Mouse (Mus musculus) heart, embryonic 11.5 days (tissue): Measurements from ENCODE around the gene Tomm20. TPM values are rescaled to one million over a fixed set of nuclear protein-coding genes. Genes with fewer than 3 reads are reported as not detected.

ENCODE experiments used
- ATAC-seq: fragments of 200-750 bp; cut with Nextera tagmentation; replicated peaks from 2 replicates; pipeline ENCODE4 v1.8.0; 2017; ENCODE audit warnings: moderate library complexity; ENCODE audit not compliant: insufficient number of reproducible peaks, low FRiP score, low TSS enrichment
- H3K27ac ChIP-seq: fragments of 300-500 bp; sonication (generic); 2 replicates; pipeline ENCODE4 v1.5.1; 2014; ENCODE audit warnings: mild to moderate bottlenecking, low read depth, low read length
- H3K27me3 ChIP-seq: fragments of 300-500 bp; sonication (generic); 2 replicates; pipeline ENCODE4 v1.6.1; 2014; ENCODE audit warnings: mild to moderate bottlenecking, low read length, mixed read lengths; ENCODE audit not compliant: control insufficient read depth, insufficient read depth
- H3K36me3 ChIP-seq: fragments of 300-500 bp; sonication (generic); 2 replicates; pipeline ENCODE4 v1.6.1; 2014; ENCODE audit warnings: mild to moderate bottlenecking, low read length, moderate library complexity, mixed read lengths; ENCODE audit not compliant: control insufficient read depth, insufficient read depth
- H3K4me1 ChIP-seq: fragments of 300-500 bp; sonication (generic); 2 replicates; pipeline ENCODE4 v1.6.1; 2014; ENCODE audit warnings: low read length; ENCODE audit not compliant: control insufficient read depth, insufficient read depth
- H3K4me2 ChIP-seq: fragments of 300-500 bp; sonication (generic); 2 replicates; pipeline ENCODE4 v1.6.1; 2014; ENCODE audit warnings: mild to moderate bottlenecking, moderate library complexity
- H3K4me3 ChIP-seq: fragments of 300-500 bp; sonication (generic); 2 replicates; pipeline ENCODE4 v1.5.1; 2014; ENCODE audit warnings: low read depth, low read length
- H3K9ac ChIP-seq: fragments of 300-500 bp; sonication (generic); 2 replicates; pipeline ENCODE4 v1.6.1; 2014; ENCODE audit warnings: mild to moderate bottlenecking, low read depth, low read length, moderate library complexity
- H3K9me3 ChIP-seq: fragments of 300-500 bp; sonication (generic); replicated peaks from 2 replicates; pipeline ENCODE4 v1.6.1; 2016; ENCODE audit warnings: low read length; ENCODE audit not compliant: control insufficient read depth
- WGBS: fragments of 180-500 bp; shearing (Covaris S2); extraction: QIAGEN DNeasy Blood & Tissue Kit; methylation state at CpG from one replicate; pipeline ENCODE4 v1.1.7; 2014; ENCODE audit not compliant: insufficient replicate concordance; 5-methylcytosine and 5-hydroxymethylcytosine counted together
- polyA plus RNA-seq: library from polyadenylated mRNA; unstranded; fragments of >200 nt; fragmentation: Nextera tagmentation; extraction: Ambion mirVana; gene quantifications from 2 replicates; pipeline ENCODE4 v1.2.1, GENCODE M21; 2014

Tomm20 gene
- polyA plus RNA-seq, 1 experiment from 2014 or later, result 237 TPM

- H3K27me3 ChIP-seq, result peaks cover 3% of the 10 kb centered on the region; the same call in 1 of the 2 replicates
- no peak overlapping the region for H3K27ac ChIP-seq
- H3K9me3 ChIP-seq, result no peaks in the 10 kb centered on the region
- no peak overlapping the region for H3K4me3 ChIP-seq
- ATAC-seq, result no peak
- H3K4me2 ChIP-seq, result no peak overlapping the region
- H3K4me1 ChIP-seq, result no peaks in the 10 kb centered on the region
- H3K9ac ChIP-seq, result no peak overlapping the region
- 78% methylated on average over 10 of the region's 10 CpGs for WGBS
- H3K36me3 ChIP-seq, result no peaks in the 10 kb centered on the region
These were observed 32.4 kb upstream of the Tomm20 start for GRCm38 (mm10) chr8:126978028-126978427.

DNA sequence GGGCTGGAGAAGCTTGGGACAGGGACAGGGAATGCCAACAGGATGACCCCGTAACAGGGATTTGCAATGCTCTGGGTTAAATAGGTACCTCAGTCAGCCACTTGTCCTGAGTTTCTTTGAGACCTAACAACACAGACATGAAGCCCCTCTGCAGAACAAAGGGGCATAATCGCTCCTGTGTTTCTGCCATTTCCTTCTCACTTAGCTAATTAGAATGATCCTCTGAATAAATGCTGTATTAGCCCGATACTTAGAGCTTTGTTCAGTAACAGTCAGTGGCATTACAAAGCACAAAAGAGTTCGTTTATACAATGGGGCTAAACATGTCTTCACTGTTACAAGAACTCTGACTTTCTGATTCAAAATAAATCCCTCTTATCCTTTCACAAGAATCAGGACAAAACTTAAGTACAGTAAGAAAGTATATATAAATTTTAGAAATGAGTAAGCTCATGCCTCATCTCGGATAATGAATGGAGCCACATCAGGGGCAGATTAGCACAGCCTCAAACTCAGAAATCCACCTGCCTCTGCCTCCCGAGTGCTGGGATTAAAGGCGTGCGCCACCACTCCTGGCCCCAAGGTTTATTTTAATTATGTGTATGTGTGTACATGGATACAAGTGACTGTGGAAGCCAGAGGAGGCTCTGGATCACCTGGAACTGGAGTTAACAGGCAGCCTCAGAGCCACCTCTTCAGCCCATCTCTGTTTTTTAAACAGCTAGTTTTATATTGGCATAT, 31.1 kb upstream of the Tomm20 start:
- ATAC-seq, result no peak

DNA sequence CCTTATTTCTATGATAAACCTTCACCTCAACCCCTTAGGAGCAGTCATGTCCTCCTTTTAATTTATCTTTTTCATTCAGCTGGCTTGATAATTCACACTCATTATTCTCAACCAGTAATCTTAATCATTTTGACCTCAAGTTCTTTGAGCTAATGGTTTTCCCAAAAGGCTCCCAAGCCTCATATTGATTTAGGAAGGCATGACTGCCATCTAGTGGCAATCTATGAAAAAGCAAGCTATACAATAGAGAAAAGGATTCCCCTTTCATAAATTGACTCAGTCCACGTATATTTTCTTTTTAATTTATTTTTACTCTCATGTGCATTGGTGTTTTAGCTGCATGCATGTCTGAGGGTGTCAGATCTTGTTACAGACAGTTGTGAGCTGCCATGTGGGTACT, 30.1 kb upstream of the Tomm20 start:
- H3K36me3 ChIP-seq, result no peaks in the 10 kb centered on the region
- 30% methylated on average over 1 of the region's 1 CpGs for WGBS
- H3K27ac ChIP-seq, result no peak overlapping the region
- no peak overlapping the region for H3K4me3 ChIP-seq
- no peak for ATAC-seq
- H3K27me3 ChIP-seq, result peaks cover 3% of the 10 kb centered on the region; the same call in 1 of the 2 replicates
- H3K4me1 ChIP-seq, result no peaks in the 10 kb centered on the region; the same call in 1 of the 2 replicates
- no peak overlapping the region for H3K4me2 ChIP-seq
- H3K9ac ChIP-seq, result no peak overlapping the region
- H3K9me3 ChIP-seq, result no peaks in the 10 kb centered on the region

More for the DNA sequence above, 31.1 kb upstream of the Tomm20 start:
- Histone ChIP-seq H3K4me3 (no peak overlapping the region), H3K36me3 (no peaks in the 10 kb centered on the region), H3K9ac (no peak overlapping the region), H3K4me1 (no peaks in the 10 kb centered on the region), H3K4me2 (no peak overlapping the region), H3K27ac (no peak overlapping the region), H3K27me3 (peaks cover 3% of the 10 kb centered on the region; the same call in 1 of the 2 replicates), H3K9me3 (no peaks in the 10 kb centered on the region)
- 63% methylated on average over 8 of the region's 8 CpGs for WGBS

- peaks cover 2% of the 10 kb centered on the region; the same call in 1 of the 2 replicates for H3K4me1 ChIP-seq
- WGBS, result 78% methylated on average over 4 of the region's 4 CpGs
- no peaks in the 10 kb centered on the region for H3K9me3 ChIP-seq
- no peaks in the 10 kb centered on the region for H3K36me3 ChIP-seq
- H3K9ac ChIP-seq, result no peak overlapping the region
- peaks cover 3% of the 10 kb centered on the region; the same call in 1 of the 2 replicates for H3K27me3 ChIP-seq
- H3K4me2 ChIP-seq, result no peak overlapping the region
- H3K4me3 ChIP-seq, result no peak overlapping the region
- no peak for ATAC-seq
- no peak overlapping the region for H3K27ac ChIP-seq
These were observed 28.9 kb upstream of the Tomm20 start for GRCm38 (mm10) chr8:126974511-126974910.

DNA sequence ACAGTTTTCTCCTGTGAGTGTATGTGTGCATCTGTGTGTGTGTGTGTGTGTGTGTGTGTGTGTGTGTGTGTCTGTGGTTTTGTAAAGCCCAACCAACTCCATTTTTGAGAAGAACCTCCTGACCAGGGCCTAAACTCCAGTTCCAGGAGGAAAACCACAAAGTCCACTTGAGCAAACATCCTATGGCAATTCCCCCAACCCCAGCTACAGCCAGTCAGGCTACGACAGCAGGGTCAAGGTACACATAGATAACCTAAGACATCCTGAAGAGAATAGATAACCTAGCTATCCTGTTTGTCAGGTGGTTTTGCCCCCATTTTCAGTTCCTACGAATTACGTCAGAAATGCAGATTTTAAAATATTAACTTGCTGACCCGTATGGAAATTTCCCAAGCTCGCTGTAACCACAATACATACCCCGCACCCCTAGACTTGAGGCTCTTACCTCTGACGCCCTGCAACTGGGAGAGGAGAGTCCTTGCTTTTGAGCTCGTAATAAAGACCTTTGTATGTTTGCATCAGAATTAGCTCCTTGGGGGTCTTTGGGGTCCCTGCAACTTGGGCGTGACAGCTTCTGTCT, 28.1 kb upstream of the Tomm20 start:
- Histone ChIP-seq H3K4me3 (no peak overlapping the region), H3K36me3 (peaks cover under 1% of the 10 kb centered on the region; the same call in 1 of the 2 replicates), H3K9me3 (no peaks in the 10 kb centered on the region), H3K4me2 (no peak overlapping the region), H3K27me3 (peaks cover 3% of the 10 kb centered on the region; the same call in 1 of the 2 replicates), H3K4me1 (peaks cover 2% of the 10 kb centered on the region; the same call in 1 of the 2 replicates), H3K27ac (no peak overlapping the region), H3K9ac (no peak overlapping the region)
- 66% methylated on average over 9 of the region's 9 CpGs for WGBS
- ATAC-seq, result no peak

DNA sequence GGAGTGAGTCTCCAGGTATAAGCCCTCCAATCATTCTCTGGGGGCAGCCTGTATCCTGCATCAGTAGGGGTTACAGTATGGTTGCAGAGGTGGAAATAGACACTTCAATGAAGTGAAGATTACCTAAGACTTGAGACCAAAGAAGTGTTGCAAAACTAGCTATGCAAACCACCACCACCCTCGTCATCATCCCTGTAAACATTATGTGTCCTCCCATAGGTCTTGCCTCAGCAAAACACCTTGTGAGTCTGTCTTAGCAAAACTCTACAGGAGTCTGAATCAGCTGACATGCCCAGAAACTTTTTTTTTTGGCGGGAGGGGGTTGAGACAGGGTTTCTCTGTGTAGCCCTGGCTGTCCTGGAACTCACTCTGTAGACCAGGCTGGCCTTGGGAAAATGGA, 27.0 kb upstream of the Tomm20 start:
- 61% methylated on average over 2 of the region's 2 CpGs for WGBS
- peaks cover 3% of the 10 kb centered on the region; the same call in 1 of the 2 replicates for H3K27me3 ChIP-seq
- H3K9ac ChIP-seq, result no peak overlapping the region
- peaks cover 2% of the 10 kb centered on the region; the same call in 1 of the 2 replicates for H3K4me1 ChIP-seq
- no peak overlapping the region for H3K27ac ChIP-seq
- no peak for ATAC-seq
- H3K4me3 ChIP-seq, result no peak overlapping the region
- no peak overlapping the region for H3K4me2 ChIP-seq
- no peaks in the 10 kb centered on the region for H3K9me3 ChIP-seq
- H3K36me3 ChIP-seq, result peaks cover 7% of the 10 kb centered on the region

- peaks cover 2% of the 10 kb centered on the region; the same call in 1 of the 2 replicates for H3K4me1 ChIP-seq
- no peak for ATAC-seq
- H3K9me3 ChIP-seq, result no peaks in the 10 kb centered on the region
- no peak overlapping the region for H3K27ac ChIP-seq
- H3K4me2 ChIP-seq, result no peak overlapping the region
- 88% methylated on average over 2 of the region's 2 CpGs for WGBS
- peaks cover under 1% of the 10 kb centered on the region; the same call in 1 of the 2 replicates for H3K27me3 ChIP-seq
- no peak overlapping the region for H3K9ac ChIP-seq
- H3K36me3 ChIP-seq, result peaks cover 7% of the 10 kb centered on the region
- H3K4me3 ChIP-seq, result no peak overlapping the region
These were observed 26.5 kb upstream of the Tomm20 start for GRCm38 (mm10) chr8:126972102-126972501.

GRCm38 (mm10) chr8:126971314-126971664, 25.6 kb upstream of the Tomm20 start:
- Histone ChIP-seq H3K27ac (peak overlapping the region; percentile 68), H3K4me1 (peaks cover 2% of the 10 kb centered on the region; the same call in 1 of the 2 replicates), H3K9ac (peak overlapping the region; percentile 89), H3K4me3 (peak overlapping the region; percentile 97), H3K36me3 (peaks cover 7% of the 10 kb centered on the region), H3K9me3 (no peaks in the 10 kb centered on the region), H3K4me2 (peak overlapping the region; percentile 94), H3K27me3 (no peaks in the 10 kb centered on the region)
- ATAC-seq, result 0 out of 2 replicates have a peak, but pooled peaks have one; percentile 1
- 8% methylated on average over 13 of the region's 13 CpGs for WGBS
